Mouse (Mus musculus): Measurements from ENCODE around the gene Gemin5. TPM values are rescaled to one million over a fixed set of nuclear protein-coding genes. Genes with fewer than 3 reads are reported as not detected.

Gene Gemin5
- polyA plus RNA-seq, 1 experiment: 4.1 TPM

GRCm38 (mm10) chr11:58138821-58139220 lies 29.5 kb downstream of the Gemin5 start:
- no peak overlapping the region for H3K4me3 ChIP-seq (ENCODE audit: insufficient read depth, low read length)
- TF ChIP-seq POLR2A (IDR thresholded peaks at IDR 0.05; ENCODE audit: borderline replicate concordance, low read depth, low read length) (no peak), CTCF (IDR thresholded peaks at IDR 0.05; ENCODE audit: low read depth, low read length) (no peak)
- H3K27ac ChIP-seq (ENCODE audit: insufficient read depth, low read depth, low read length): peak overlapping the region; percentile 46; the same call in 1 of the 2 replicates
- H3K4me1 ChIP-seq (ENCODE audit: control insufficient read depth, insufficient read depth, low read length): peaks cover 18% of the 10 kb centered on the region

- TF ChIP-seq POLR2A (IDR thresholded peaks at IDR 0.05; ENCODE audit: borderline replicate concordance, low read depth, low read length) (no peak), CTCF (IDR thresholded peaks at IDR 0.05; ENCODE audit: low read depth, low read length) (no peak)
- H3K4me3 ChIP-seq (ENCODE audit: insufficient read depth, low read length): no peak overlapping the region
Observed at GRCm38 (mm10) chr11:58136677-58137076, 31.7 kb downstream of the Gemin5 start.

GRCm38 (mm10) chr11:58135296-58135695 lies 33.0 kb downstream of the Gemin5 start:
- TF ChIP-seq POLR2A (IDR thresholded peaks at IDR 0.05; ENCODE audit: borderline replicate concordance, low read depth, low read length) (no peak), CTCF (IDR thresholded peaks at IDR 0.05; ENCODE audit: low read depth, low read length) (no peak)
- Histone ChIP-seq H3K4me1 (ENCODE audit: control insufficient read depth, insufficient read depth, low read length) (peaks cover 14% of the 10 kb centered on the region), H3K4me3 (ENCODE audit: insufficient read depth, low read length) (no peak overlapping the region), H3K27ac (ENCODE audit: insufficient read depth, low read depth, low read length) (no peak overlapping the region)

More at GRCm38 (mm10) chr11:58136677-58137076, 31.7 kb downstream of the Gemin5 start:
- H3K4me1 ChIP-seq (ENCODE audit: control insufficient read depth, insufficient read depth, low read length): peaks cover 14% of the 10 kb centered on the region
- no peak overlapping the region for H3K27ac ChIP-seq (ENCODE audit: insufficient read depth, low read depth, low read length)

- Histone ChIP-seq H3K4me3 (ENCODE audit: insufficient read depth, low read length) (no peak overlapping the region), H3K4me1 (ENCODE audit: control insufficient read depth, insufficient read depth, low read length) (peaks cover 13% of the 10 kb centered on the region), H3K27ac (ENCODE audit: insufficient read depth, low read depth, low read length) (no peak overlapping the region)
- TF ChIP-seq CTCF (IDR thresholded peaks at IDR 0.05; ENCODE audit: low read depth, low read length) (no peak), POLR2A (IDR thresholded peaks at IDR 0.05; ENCODE audit: borderline replicate concordance, low read depth, low read length) (no peak)
Observed at GRCm38 (mm10) chr11:58134869-58135268, 33.5 kb downstream of the Gemin5 start.

GRCm38 (mm10) chr11:58132026-58132425 lies 36.3 kb downstream of the Gemin5 start:
- TF ChIP-seq POLR2A (IDR thresholded peaks at IDR 0.05; ENCODE audit: borderline replicate concordance, low read depth, low read length) (no peak), CTCF (IDR thresholded peaks at IDR 0.05; ENCODE audit: low read depth, low read length) (no peak)
- Histone ChIP-seq H3K4me3 (ENCODE audit: insufficient read depth, low read length) (no peak overlapping the region), H3K27ac (ENCODE audit: insufficient read depth, low read depth, low read length) (no peak overlapping the region), H3K4me1 (ENCODE audit: control insufficient read depth, insufficient read depth, low read length) (peaks cover 10% of the 10 kb centered on the region)

- H3K4me1 ChIP-seq (ENCODE audit: control insufficient read depth, insufficient read depth, low read length): peaks cover 7% of the 10 kb centered on the region; the same call in 1 of the 2 replicates
- H3K27ac ChIP-seq (ENCODE audit: insufficient read depth, low read depth, low read length): no peak overlapping the region
- no peak overlapping the region for H3K4me3 ChIP-seq (ENCODE audit: insufficient read depth, low read length)
- TF ChIP-seq CTCF (IDR thresholded peaks at IDR 0.05; ENCODE audit: low read depth, low read length): no peak
- no peak for TF ChIP-seq POLR2A (IDR thresholded peaks at IDR 0.05; ENCODE audit: borderline replicate concordance, low read depth, low read length)
Observed at GRCm38 (mm10) chr11:58129302-58129843, 39.0 kb downstream of the Gemin5 start.

- H3K27ac ChIP-seq (ENCODE audit: insufficient read depth, low read depth, low read length): no peak overlapping the region
- no peak overlapping the region for H3K4me3 ChIP-seq (ENCODE audit: insufficient read depth, low read length)
- TF ChIP-seq CTCF (IDR thresholded peaks at IDR 0.05; ENCODE audit: low read depth, low read length) (no peak), POLR2A (IDR thresholded peaks at IDR 0.05; ENCODE audit: borderline replicate concordance, low read depth, low read length) (no peak)
- peaks cover 7% of the 10 kb centered on the region; the same call in 1 of the 2 replicates for H3K4me1 ChIP-seq (ENCODE audit: control insufficient read depth, insufficient read depth, low read length)
Observed at GRCm38 (mm10) chr11:58127544-58127943, 40.8 kb downstream of the Gemin5 start.

GRCm38 (mm10) chr11:58126397-58127160 lies 41.8 kb downstream of the Gemin5 start:
- 0 out of 2 replicates have a peak overlapping the region, but pooled peaks have one; percentile 1 for H3K27ac ChIP-seq (ENCODE audit: insufficient read depth, low read depth, low read length)
- TF ChIP-seq POLR2A (IDR thresholded peaks at IDR 0.05; ENCODE audit: borderline replicate concordance, low read depth, low read length) (no peak), CTCF (IDR thresholded peaks at IDR 0.05; ENCODE audit: low read depth, low read length) (no peak)
- H3K4me1 ChIP-seq (ENCODE audit: control insufficient read depth, insufficient read depth, low read length): peaks cover 7% of the 10 kb centered on the region; the same call in 1 of the 2 replicates
- no peak overlapping the region for H3K4me3 ChIP-seq (ENCODE audit: insufficient read depth, low read length)

- Histone ChIP-seq H3K4me3 (ENCODE audit: insufficient read depth, low read length) (no peak overlapping the region), H3K4me1 (ENCODE audit: control insufficient read depth, insufficient read depth, low read length) (peaks cover 7% of the 10 kb centered on the region; the same call in 1 of the 2 replicates), H3K27ac (ENCODE audit: insufficient read depth, low read depth, low read length) (no peak overlapping the region)
- no peak for TF ChIP-seq CTCF (IDR thresholded peaks at IDR 0.05; ENCODE audit: low read depth, low read length)
- TF ChIP-seq POLR2A (IDR thresholded peaks at IDR 0.05; ENCODE audit: borderline replicate concordance, low read depth, low read length): no peak
Observed at GRCm38 (mm10) chr11:58125021-58125420, 43.3 kb downstream of the Gemin5 start.

GRCm38 (mm10) chr11:58123711-58124110 lies 44.6 kb downstream of the Gemin5 start:
- no peak for TF ChIP-seq POLR2A (IDR thresholded peaks at IDR 0.05; ENCODE audit: borderline replicate concordance, low read depth, low read length)
- no peak for TF ChIP-seq CTCF (IDR thresholded peaks at IDR 0.05; ENCODE audit: low read depth, low read length)
- Histone ChIP-seq H3K4me3 (ENCODE audit: insufficient read depth, low read length) (no peak overlapping the region), H3K4me1 (ENCODE audit: control insufficient read depth, insufficient read depth, low read length) (peaks cover 7% of the 10 kb centered on the region; the same call in 1 of the 2 replicates), H3K27ac (ENCODE audit: insufficient read depth, low read depth, low read length) (no peak overlapping the region)

Measured in bone marrow macrophage, adult 2 months (primary cell).